Mouse (Mus musculus): ENCODE results near the gene Ropn1l. TPM values are rescaled to one million over a fixed set of nuclear protein-coding genes. Genes with fewer than 3 reads are reported as not detected.
A peak's percentile ranks its signal among the peaks of the same experiment; 100 is the strongest.

Ropn1l gene
- polyA plus RNA-seq, 1 experiment: 1,399 TPM

GRCm38 (mm10) chr15:31418686-31419024, 34.9 kb downstream of the Ropn1l start:
- H3K4me1 ChIP-seq (ENCODE audit: control insufficient read depth, insufficient read depth, low read length): peaks cover 5% of the 10 kb centered on the region; the same call in 1 of the 2 replicates
- H3K4me3 ChIP-seq (ENCODE audit: control insufficient read depth, low read depth, low read length): no peak overlapping the region; the same call in 1 of the 2 replicates
- TF ChIP-seq POLR2A (IDR thresholded peaks at IDR 0.05; ENCODE audit: control insufficient read depth, low read depth, low read length): no peak
- TF ChIP-seq CTCF (IDR thresholded peaks at IDR 0.05; ENCODE audit: control insufficient read depth, insufficient read depth, insufficient replicate concordance, low read depth, low read length): no peak
- no peak overlapping the region for H3K27ac ChIP-seq (ENCODE audit: control insufficient read depth, insufficient read depth, low read depth, low read length)
- H3K36me3 ChIP-seq (ENCODE audit: control insufficient read depth, insufficient read depth, low read length): no peaks in the 10 kb centered on the region
- no peaks in the 10 kb centered on the region for H3K27me3 ChIP-seq (ENCODE audit: control insufficient read depth, insufficient read depth, low read length)

GRCm38 (mm10) chr15:31417796-31418685, 35.5 kb downstream of the Ropn1l start:
- Histone ChIP-seq H3K27me3 (ENCODE audit: control insufficient read depth, insufficient read depth, low read length) (no peaks in the 10 kb centered on the region), H3K27ac (ENCODE audit: control insufficient read depth, insufficient read depth, low read depth, low read length) (no peak overlapping the region), H3K4me3 (ENCODE audit: control insufficient read depth, low read depth, low read length) (peak overlapping the region; percentile 64), H3K4me1 (ENCODE audit: control insufficient read depth, insufficient read depth, low read length) (peaks cover 5% of the 10 kb centered on the region; the same call in 1 of the 2 replicates), H3K36me3 (ENCODE audit: control insufficient read depth, insufficient read depth, low read length) (no peaks in the 10 kb centered on the region)
- TF ChIP-seq POLR2A (IDR thresholded peaks at IDR 0.05; ENCODE audit: control insufficient read depth, low read depth, low read length) (no peak), CTCF (IDR thresholded peaks at IDR 0.05; ENCODE audit: control insufficient read depth, insufficient read depth, insufficient replicate concordance, low read depth, low read length) (0 out of 2 replicates have a peak, but pooled peaks have one; percentile 2)

- TF ChIP-seq CTCF (IDR thresholded peaks at IDR 0.05; ENCODE audit: control insufficient read depth, insufficient read depth, insufficient replicate concordance, low read depth, low read length) (no peak), POLR2A (IDR thresholded peaks at IDR 0.05; ENCODE audit: control insufficient read depth, low read depth, low read length) (no peak)
- Histone ChIP-seq H3K36me3 (ENCODE audit: control insufficient read depth, insufficient read depth, low read length) (no peaks in the 10 kb centered on the region), H3K27me3 (ENCODE audit: control insufficient read depth, insufficient read depth, low read length) (no peaks in the 10 kb centered on the region), H3K4me1 (ENCODE audit: control insufficient read depth, insufficient read depth, low read length) (peaks cover 5% of the 10 kb centered on the region; the same call in 1 of the 2 replicates), H3K4me3 (ENCODE audit: control insufficient read depth, low read depth, low read length) (no peak overlapping the region), H3K27ac (ENCODE audit: control insufficient read depth, insufficient read depth, low read depth, low read length) (no peak overlapping the region)
Measured at GRCm38 (mm10) chr15:31417409-31417795, 36.1 kb downstream of the Ropn1l start.

GRCm38 (mm10) chr15:31415181-31415580, 38.4 kb downstream of the Ropn1l start:
- TF ChIP-seq POLR2A (IDR thresholded peaks at IDR 0.05; ENCODE audit: control insufficient read depth, low read depth, low read length): no peak
- no peak for TF ChIP-seq CTCF (IDR thresholded peaks at IDR 0.05; ENCODE audit: control insufficient read depth, insufficient read depth, insufficient replicate concordance, low read depth, low read length)
- no peak overlapping the region for H3K27ac ChIP-seq (ENCODE audit: control insufficient read depth, insufficient read depth, low read depth, low read length)
- no peaks in the 10 kb centered on the region for H3K27me3 ChIP-seq (ENCODE audit: control insufficient read depth, insufficient read depth, low read length)
- H3K36me3 ChIP-seq (ENCODE audit: control insufficient read depth, insufficient read depth, low read length): no peaks in the 10 kb centered on the region
- H3K4me3 ChIP-seq (ENCODE audit: control insufficient read depth, low read depth, low read length): no peak overlapping the region
- H3K4me1 ChIP-seq (ENCODE audit: control insufficient read depth, insufficient read depth, low read length): peaks cover 5% of the 10 kb centered on the region; the same call in 1 of the 2 replicates

- H3K27ac ChIP-seq (ENCODE audit: control insufficient read depth, insufficient read depth, low read depth, low read length): no peak overlapping the region
- H3K4me3 ChIP-seq (ENCODE audit: control insufficient read depth, low read depth, low read length): no peak overlapping the region
- no peaks in the 10 kb centered on the region for H3K36me3 ChIP-seq (ENCODE audit: control insufficient read depth, insufficient read depth, low read length)
- H3K27me3 ChIP-seq (ENCODE audit: control insufficient read depth, insufficient read depth, low read length): no peaks in the 10 kb centered on the region
- peaks cover 5% of the 10 kb centered on the region; the same call in 1 of the 2 replicates for H3K4me1 ChIP-seq (ENCODE audit: control insufficient read depth, insufficient read depth, low read length)
- no peak for TF ChIP-seq POLR2A (IDR thresholded peaks at IDR 0.05; ENCODE audit: control insufficient read depth, low read depth, low read length)
- no peak for TF ChIP-seq CTCF (IDR thresholded peaks at IDR 0.05; ENCODE audit: control insufficient read depth, insufficient read depth, insufficient replicate concordance, low read depth, low read length)
Measured at GRCm38 (mm10) chr15:31414179-31414898, 39.2 kb downstream of the Ropn1l start.

GRCm38 (mm10) chr15:31413662-31414061, 39.9 kb downstream of the Ropn1l start:
- Histone ChIP-seq H3K27ac (ENCODE audit: control insufficient read depth, insufficient read depth, low read depth, low read length) (no peak overlapping the region), H3K4me3 (ENCODE audit: control insufficient read depth, low read depth, low read length) (no peak overlapping the region), H3K36me3 (ENCODE audit: control insufficient read depth, insufficient read depth, low read length) (no peaks in the 10 kb centered on the region), H3K4me1 (ENCODE audit: control insufficient read depth, insufficient read depth, low read length) (peaks cover 5% of the 10 kb centered on the region; the same call in 1 of the 2 replicates), H3K27me3 (ENCODE audit: control insufficient read depth, insufficient read depth, low read length) (no peaks in the 10 kb centered on the region)
- no peak for TF ChIP-seq CTCF (IDR thresholded peaks at IDR 0.05; ENCODE audit: control insufficient read depth, insufficient read depth, insufficient replicate concordance, low read depth, low read length)

- Histone ChIP-seq H3K36me3 (ENCODE audit: control insufficient read depth, insufficient read depth, low read length) (no peaks in the 10 kb centered on the region), H3K4me3 (ENCODE audit: control insufficient read depth, low read depth, low read length) (no peak overlapping the region), H3K4me1 (ENCODE audit: control insufficient read depth, insufficient read depth, low read length) (peaks cover 1% of the 10 kb centered on the region; the same call in 1 of the 2 replicates), H3K27me3 (ENCODE audit: control insufficient read depth, insufficient read depth, low read length) (no peaks in the 10 kb centered on the region), H3K27ac (ENCODE audit: control insufficient read depth, insufficient read depth, low read depth, low read length) (no peak overlapping the region)
- TF ChIP-seq POLR2A (IDR thresholded peaks at IDR 0.05; ENCODE audit: control insufficient read depth, low read depth, low read length): no peak
- TF ChIP-seq CTCF (IDR thresholded peaks at IDR 0.05; ENCODE audit: control insufficient read depth, insufficient read depth, insufficient replicate concordance, low read depth, low read length): no peak
Measured at GRCm38 (mm10) chr15:31412933-31413332, 40.6 kb downstream of the Ropn1l start.
